Mouse (Mus musculus) heart, adult 10 weeks (tissue): Measurements from ENCODE around the gene Ddx27. TPM values are rescaled to one million over a fixed set of nuclear protein-coding genes. Genes with fewer than 3 reads are reported as not detected.

Source experiments
- polyA plus RNA-seq: library from polyadenylated mRNA; stranded (reverse); fragments of 350-450 nt; fragmentation: Illumina TruSeq; extraction: RNeasy Lipid Tissue Mini Kit (QIAGEN cat#74804); gene quantifications from one replicate; pipeline ENCODE4 v1.2.3, GENCODE M21; 2014; ENCODE audit warnings: low read depth, low replicate concordance

The Ddx27 gene
- 14.8 TPM for polyA plus RNA-seq

GRCm38 (mm10) chr2:167014702-167015381, at the start of gene Ddx27:
TSS of gene Ddx27 (plus strand) at chr2:167015193.

GRCm38 (mm10) chr2:166995796-166996532, 19.0 kb upstream of the Ddx27 start, which contains the start of gene Stau1:
TSS of gene Stau1 (minus strand) at chr2:166996299.

GRCm38 (mm10) chr2:167062965-167063880, 48.2 kb downstream of the Ddx27 start, which contains the start of gene Znfx1:
TSS of gene Znfx1 (minus strand) at chr2:167063015.

Other genes with a start within 250 kb of the Ddx27 start
- gene Trp53rkb, start 222.7 kb upstream of the Ddx27 start, polyA plus RNA-seq, result 0.97 TPM
- gene Arfgef2, start 209.6 kb upstream of the Ddx27 start, polyA plus RNA-seq, result 26.9 TPM
- gene Cse1l, start 109.2 kb upstream of the Ddx27 start, polyA plus RNA-seq, result 54.6 TPM
- gene Stau1, start 18.9 kb upstream of the Ddx27 start, polyA plus RNA-seq, result 41.4 TPM
- 25.5 TPM for gene Znfx1, start 47.8 kb downstream of the Ddx27 start, polyA plus RNA-seq
- gene Kcnb1, start 175.0 kb downstream of the Ddx27 start, polyA plus RNA-seq, result 15.3 TPM
- 16.4 TPM for gene Ptgis, start 225.4 kb downstream of the Ddx27 start, polyA plus RNA-seq